Mouse (Mus musculus) embryo, embryonic 10 days (tissue): Measurements from ENCODE around the gene Lnx1.

Experiments used
- DNase-seq: peaks from one replicate; pipeline ENCODE4 v3.0.0-alpha.2; 2015; ENCODE audit warnings: low spot score

Lnx1 gene

GRCm38 (mm10) chr5:74602371-74602770 is 100.3 kb downstream of the Lnx1 start:
- no peak for DNase-seq

- DNase-seq: no peak
Observed at GRCm38 (mm10) chr5:74601965-74602364, 100.7 kb downstream of the Lnx1 start.

- no peak for DNase-seq
Observed at GRCm38 (mm10) chr5:74601171-74601570, 101.5 kb downstream of the Lnx1 start.

GRCm38 (mm10) chr5:74600010-74600409 is 102.7 kb downstream of the Lnx1 start:
- no peak for DNase-seq

GRCm38 (mm10) chr5:74593147-74593546 is 109.6 kb downstream of the Lnx1 start:
- DNase-seq: peak; percentile 71

GRCm38 (mm10) chr5:74591413-74591812 is 111.3 kb downstream of the Lnx1 start:
- DNase-seq: no peak

GRCm38 (mm10) chr5:74589133-74589532 is 113.6 kb downstream of the Lnx1 start:
- no peak for DNase-seq

GRCm38 (mm10) chr5:74571767-74572166 is 130.9 kb downstream of the Lnx1 start:
- no peak for DNase-seq

- DNase-seq: no peak
Observed at GRCm38 (mm10) chr5:74561151-74561550, 141.6 kb downstream of the Lnx1 start.

GRCm38 (mm10) chr5:74549566-74549965 is 153.1 kb downstream of the Lnx1 start:
- DNase-seq: no peak

- DNase-seq: no peak
Observed at GRCm38 (mm10) chr5:74545606-74546005, 157.1 kb downstream of the Lnx1 start.
